Mouse (Mus musculus) spleen, embryonic (tissue): ENCODE data around the gene Fam71d.

Experiments used
- CTCF ChIA-PET: fragments of 350-600 bp; sonication (Branson Sonifier 250); formaldehyde crosslinking; loops from one replicate; lab custom pipeline; 2022; lab: Charles Lee

The Fam71d gene

GRCm38 (mm10) chr12:78773211-78773610, 81.9 kb downstream of the Fam71d start:
- CTCF ChIA-PET = no interaction called here

DNA sequence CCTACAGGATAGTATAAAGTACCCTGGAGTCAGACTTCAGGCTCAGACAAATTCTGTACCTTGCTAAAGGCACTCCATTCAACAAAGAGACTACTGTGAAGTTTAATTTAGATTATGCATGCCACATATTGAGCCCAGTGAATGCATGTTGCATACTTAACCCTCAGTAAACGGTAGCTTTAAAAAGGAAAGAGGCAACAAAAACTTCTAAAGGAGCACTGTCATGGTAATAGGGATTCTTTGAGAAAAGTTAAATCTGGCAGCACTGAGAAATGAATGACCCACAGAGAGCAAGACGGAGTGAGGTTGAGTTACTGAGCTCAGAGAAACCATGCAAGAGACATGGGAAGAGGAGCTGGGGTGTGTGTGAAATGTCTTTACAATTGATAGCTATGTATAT, 86.6 kb downstream of the Fam71d start:
- CTCF ChIA-PET = no interaction called here

- CTCF ChIA-PET = no interaction called here
Observed at GRCm38 (mm10) chr12:78778423-78779067, 87.2 kb downstream of the Fam71d start.
